Mouse (Mus musculus) embryonic facial prominence, embryonic 15.5 days (tissue): ENCODE measurements at regions not wholly inside any gene's neighbourhood (a gene's known extent, or its start where the extent isn't known, plus 50 kb on each side); places are given as distances from the start of the nearest gene placed in this dataset.
A peak's percentile ranks its signal among the peaks of the same experiment; 100 is the strongest.

ENCODE experiments used
- ATAC-seq: fragments of 200-750 bp; cut with Nextera tagmentation; 2 replicates; pipeline ENCODE4 v1.8.0; 2017; ENCODE audit warnings: low read depth, moderate TSS enrichment; ENCODE audit not compliant: insufficient number of reproducible peaks, low FRiP score, low TSS enrichment
- H3K27ac ChIP-seq: fragments of 300-500 bp; sonication (generic); replicated peaks from 2 replicates; pipeline ENCODE4 v1.5.1; 2015; ENCODE audit warnings: mild to moderate bottlenecking, inconsistent platforms
- H3K27me3 ChIP-seq: fragments of 300-500 bp; sonication (generic); 2 replicates; pipeline ENCODE4 v1.6.1; 2015; ENCODE audit warnings: inconsistent platforms
- H3K36me3 ChIP-seq: fragments of 300-500 bp; sonication (generic); 2 replicates; pipeline ENCODE4 v1.6.1; 2015; ENCODE audit warnings: mild to moderate bottlenecking, inconsistent platforms
- H3K4me1 ChIP-seq: fragments of 300-500 bp; sonication (generic); 2 replicates; pipeline ENCODE4 v1.6.1; 2015; ENCODE audit warnings: inconsistent platforms
- H3K4me2 ChIP-seq: fragments of 300-500 bp; sonication (generic); replicated peaks from 2 replicates; pipeline ENCODE4 v1.6.1; 2015; ENCODE audit warnings: mild to moderate bottlenecking, inconsistent platforms
- H3K4me3 ChIP-seq: fragments of 300-500 bp; sonication (generic); replicated peaks from 2 replicates; pipeline ENCODE4 v1.5.1; 2015; ENCODE audit warnings: mild to moderate bottlenecking, inconsistent platforms
- H3K9ac ChIP-seq: fragments of 300-500 bp; sonication (generic); 2 replicates; pipeline ENCODE4 v1.6.1; 2015; ENCODE audit warnings: inconsistent platforms
- H3K9me3 ChIP-seq: fragments of 300-500 bp; sonication (generic); replicated peaks from 2 replicates; pipeline ENCODE4 v1.6.1; 2016; ENCODE audit warnings: inconsistent platforms
- WGBS: fragments of 180-500 bp; shearing (Covaris S2); methylation state at CpG from one replicate; pipeline ENCODE4 v1.1.7; 2015; 5-methylcytosine and 5-hydroxymethylcytosine counted together

DNA sequence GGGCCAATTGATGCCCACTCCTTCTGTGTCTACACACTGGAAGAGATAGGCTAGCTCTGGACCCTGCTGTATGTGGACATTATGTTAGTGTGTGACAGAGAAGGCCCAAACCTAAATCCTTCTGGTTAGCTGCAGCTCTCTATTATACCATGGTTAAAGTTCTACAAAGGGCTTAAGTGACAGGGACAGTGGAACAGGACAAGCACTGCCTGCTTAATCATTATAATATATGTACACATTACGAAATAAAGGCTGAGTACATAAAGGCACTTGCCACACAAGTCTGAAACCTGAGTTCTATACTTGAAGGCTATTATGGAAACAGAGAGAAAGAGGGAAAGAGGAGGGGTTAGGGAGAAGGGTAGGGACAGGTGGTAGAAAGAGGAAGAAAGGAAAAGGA lies 55.2 kb downstream of the Rdh14 start:
- no peak for ATAC-seq
- no peak overlapping the region for H3K4me2 ChIP-seq
- WGBS: 86% methylated on average over 1 of the region's 1 CpGs

DNA sequence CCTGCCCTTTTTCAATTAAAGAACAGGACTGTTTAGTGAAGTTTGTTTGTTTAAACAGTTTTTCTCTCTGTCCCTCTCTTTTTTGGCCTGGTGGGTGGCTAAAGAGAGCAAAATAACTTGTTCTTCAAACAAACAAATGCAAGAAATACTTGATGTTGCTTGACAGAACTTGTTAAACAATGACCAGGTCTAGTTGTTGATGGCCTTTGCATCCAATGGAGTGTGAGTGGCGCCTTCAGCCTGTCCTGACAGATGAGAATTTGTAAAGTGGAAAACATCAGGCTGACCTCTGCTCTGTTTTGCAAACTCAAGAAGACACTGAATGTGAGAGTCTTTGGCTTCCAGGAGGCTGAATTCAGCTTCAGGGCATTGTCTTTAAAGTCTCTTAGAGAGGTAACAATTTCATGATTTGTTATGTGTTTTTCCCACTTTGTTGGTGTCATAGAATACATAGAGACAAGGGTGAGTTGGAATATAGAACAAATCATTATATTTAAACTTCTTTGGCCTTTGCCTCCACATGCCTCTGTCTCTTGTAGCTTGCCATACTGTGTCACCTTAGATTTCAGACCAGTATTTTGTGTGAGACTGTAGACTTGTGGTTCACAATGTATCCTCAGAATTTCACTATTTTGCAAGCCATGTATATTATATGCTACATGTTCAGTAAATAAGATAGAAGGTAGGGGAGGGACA lies 67.5 kb downstream of the Rdh14 start:
- ATAC-seq: no peak
- no peak overlapping the region for H3K27ac ChIP-seq
- 87% methylated on average over 1 of the region's 1 CpGs for WGBS
- no peak overlapping the region for H3K4me3 ChIP-seq
- H3K4me2 ChIP-seq: no peak overlapping the region
- H3K36me3 ChIP-seq: no peaks in the 10 kb centered on the region
- H3K9me3 ChIP-seq: no peaks in the 10 kb centered on the region
- H3K9ac ChIP-seq: no peak overlapping the region
- H3K27me3 ChIP-seq: no peaks in the 10 kb centered on the region
- peaks cover 11% of the 10 kb centered on the region for H3K4me1 ChIP-seq

More for the DNA sequence above, 55.2 kb downstream of the Rdh14 start:
- Histone ChIP-seq H3K4me3 (no peak overlapping the region), H3K27ac (no peak overlapping the region), H3K9me3 (no peaks in the 10 kb centered on the region), H3K9ac (no peak overlapping the region), H3K4me1 (no peaks in the 10 kb centered on the region), H3K27me3 (no peaks in the 10 kb centered on the region), H3K36me3 (no peaks in the 10 kb centered on the region)

DNA sequence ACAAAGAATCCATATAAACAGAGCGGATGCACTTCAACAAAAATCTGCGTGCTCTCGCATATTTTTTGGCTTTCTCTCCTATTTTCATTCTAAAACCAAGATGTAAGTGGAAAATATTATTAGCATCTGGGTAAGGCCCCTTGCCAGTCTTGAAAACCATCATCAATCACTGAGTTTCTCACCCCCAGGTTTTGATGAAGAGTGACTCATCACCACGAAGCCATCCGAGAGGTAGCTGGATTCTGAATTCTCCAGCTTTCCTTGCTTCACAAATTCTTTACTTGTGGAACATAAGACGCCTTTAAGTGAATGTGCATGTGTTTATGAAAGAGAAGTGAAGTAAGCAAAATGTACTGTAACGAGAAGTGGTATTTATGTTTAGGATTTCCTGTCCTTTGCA lies 71.2 kb downstream of the Rdh14 start:
- Histone ChIP-seq H3K27ac (peak overlapping the region; percentile 80), H3K4me2 (no peak overlapping the region), H3K9ac (no peak overlapping the region), H3K36me3 (no peaks in the 10 kb centered on the region), H3K27me3 (no peaks in the 10 kb centered on the region), H3K4me3 (no peak overlapping the region), H3K4me1 (peaks cover 11% of the 10 kb centered on the region), H3K9me3 (no peaks in the 10 kb centered on the region)
- 45% methylated on average over 7 of the region's 7 CpGs for WGBS
- no peak for ATAC-seq

DNA sequence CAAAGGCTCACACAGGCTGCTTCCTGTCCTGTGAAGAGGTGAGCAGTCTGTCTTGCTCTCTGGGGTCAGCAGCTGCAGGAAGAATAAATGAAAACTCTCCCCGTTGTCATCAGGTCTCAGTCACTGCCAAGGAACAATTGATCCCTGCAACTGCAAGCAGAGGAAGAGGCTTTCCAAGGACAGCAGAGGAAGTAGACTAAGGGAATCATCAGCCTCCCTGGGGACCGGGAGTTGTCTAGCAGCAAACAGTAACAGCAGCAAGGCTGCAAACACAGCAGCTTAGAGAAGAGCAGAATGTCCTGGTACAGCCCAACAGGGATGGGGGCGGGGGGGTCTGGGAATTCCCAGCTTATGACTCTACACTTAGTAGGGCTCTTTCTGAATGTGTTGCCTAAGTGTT lies 72.4 kb downstream of the Rdh14 start:
- Histone ChIP-seq H3K27me3 (no peaks in the 10 kb centered on the region), H3K4me2 (no peak overlapping the region), H3K4me1 (peaks cover 11% of the 10 kb centered on the region), H3K9me3 (no peaks in the 10 kb centered on the region), H3K36me3 (no peaks in the 10 kb centered on the region), H3K4me3 (no peak overlapping the region), H3K27ac (peak overlapping the region; percentile 79), H3K9ac (no peak overlapping the region)
- WGBS: 52% methylated on average over 3 of the region's 3 CpGs
- no peak for ATAC-seq

DNA sequence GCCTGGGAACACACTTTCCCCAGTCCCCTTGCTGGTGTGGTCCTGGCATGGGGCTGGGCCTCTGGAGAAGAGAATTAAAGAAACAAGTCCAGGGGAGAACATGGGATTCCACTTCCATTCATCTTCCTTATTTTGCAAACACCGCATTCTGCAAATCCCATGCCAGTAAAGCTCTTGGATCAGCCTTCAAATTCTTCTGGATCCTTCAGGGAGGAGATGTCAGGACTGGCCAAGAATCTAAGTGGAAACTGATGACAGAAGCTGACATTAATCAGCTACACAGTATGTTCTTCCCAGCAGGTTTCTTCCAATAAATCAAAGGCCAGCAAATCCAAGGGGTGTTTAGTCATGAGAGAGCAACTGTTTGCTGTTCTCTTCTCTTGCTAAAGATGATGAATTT lies 83.4 kb downstream of the Rdh14 start:
- H3K9me3 ChIP-seq: no peaks in the 10 kb centered on the region
- H3K4me1 ChIP-seq: 0 out of 2 replicates have a peak, but pooled peaks cover 3% of the 10 kb centered on the region
- H3K27ac ChIP-seq: no peak overlapping the region
- H3K36me3 ChIP-seq: no peaks in the 10 kb centered on the region
- H3K27me3 ChIP-seq: no peaks in the 10 kb centered on the region
- no peak overlapping the region for H3K9ac ChIP-seq
- no peak overlapping the region for H3K4me3 ChIP-seq
- ATAC-seq: no peak
- no peak overlapping the region for H3K4me2 ChIP-seq
- 42% methylated on average over 1 of the region's 1 CpGs for WGBS

DNA sequence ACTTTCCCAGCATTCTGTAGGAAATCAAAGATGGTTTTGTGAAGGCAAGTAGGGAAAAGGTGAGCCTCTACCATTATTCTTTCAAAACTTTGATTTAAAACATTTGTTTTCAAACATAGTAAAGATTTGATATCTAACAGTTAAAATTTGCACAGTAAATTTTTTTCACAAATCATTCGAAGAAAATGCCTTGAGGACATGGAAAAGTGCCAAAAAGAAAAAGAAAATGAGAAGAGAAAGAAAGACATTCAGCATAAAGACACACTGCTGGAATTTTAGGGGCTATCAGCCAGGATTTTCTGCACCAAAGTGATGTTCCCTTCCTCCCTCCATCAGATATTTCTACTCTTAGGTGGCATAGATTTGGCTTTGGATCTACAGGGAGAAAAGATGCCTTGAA lies 90.2 kb downstream of the Rdh14 start:
- no peaks in the 10 kb centered on the region for H3K9me3 ChIP-seq
- H3K27me3 ChIP-seq: no peaks in the 10 kb centered on the region
- no peak overlapping the region for H3K27ac ChIP-seq
- H3K4me1 ChIP-seq: no peaks in the 10 kb centered on the region
- no peaks in the 10 kb centered on the region for H3K36me3 ChIP-seq
- 7% methylated on average over 1 of the region's 1 CpGs for WGBS
- no peak overlapping the region for H3K4me2 ChIP-seq
- ATAC-seq: no peak
- no peak overlapping the region for H3K4me3 ChIP-seq
- no peak overlapping the region for H3K9ac ChIP-seq

DNA sequence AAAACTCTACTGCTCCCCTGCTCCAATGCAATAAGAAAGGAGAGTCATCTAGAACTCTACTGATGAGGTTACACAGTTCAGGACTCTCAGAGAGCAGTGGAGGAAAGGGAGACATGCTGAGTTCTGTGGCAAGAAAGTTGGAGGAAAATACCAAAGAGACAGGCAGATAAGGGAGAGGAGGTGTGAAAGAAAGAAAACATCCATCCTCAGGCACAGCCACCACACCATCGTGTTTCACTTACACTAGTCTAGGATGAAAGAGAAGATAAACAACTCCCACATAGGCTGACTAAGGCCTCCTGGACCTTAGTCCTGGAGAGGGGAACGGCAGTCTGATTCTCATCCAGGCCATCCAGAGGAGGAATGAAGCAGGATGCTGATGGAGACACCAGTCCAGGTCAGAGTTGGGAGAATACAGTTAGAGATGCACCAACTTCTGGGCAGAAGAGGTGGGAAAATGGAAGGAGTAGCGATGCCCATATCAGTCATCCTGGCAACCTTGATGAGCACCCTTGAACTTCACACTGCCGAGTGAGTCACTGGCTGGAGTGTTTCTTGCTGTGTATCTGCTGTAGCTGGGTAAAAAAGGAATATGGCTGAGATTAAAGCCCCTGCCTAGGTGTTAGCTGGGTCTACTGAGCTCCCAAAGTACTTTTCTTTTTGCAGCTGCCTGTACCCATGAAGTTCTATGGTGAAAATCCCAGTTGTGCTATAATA lies 91.9 kb downstream of the Rdh14 start:
- no peaks in the 10 kb centered on the region for H3K9me3 ChIP-seq
- H3K27me3 ChIP-seq: no peaks in the 10 kb centered on the region
- no peaks in the 10 kb centered on the region for H3K4me1 ChIP-seq
- no peaks in the 10 kb centered on the region for H3K36me3 ChIP-seq
- no peak overlapping the region for H3K4me3 ChIP-seq
- H3K9ac ChIP-seq: no peak overlapping the region
- no peak overlapping the region for H3K4me2 ChIP-seq
- WGBS: 77% methylated on average over 4 of the region's 4 CpGs
- ATAC-seq: no peak
- H3K27ac ChIP-seq: no peak overlapping the region

DNA sequence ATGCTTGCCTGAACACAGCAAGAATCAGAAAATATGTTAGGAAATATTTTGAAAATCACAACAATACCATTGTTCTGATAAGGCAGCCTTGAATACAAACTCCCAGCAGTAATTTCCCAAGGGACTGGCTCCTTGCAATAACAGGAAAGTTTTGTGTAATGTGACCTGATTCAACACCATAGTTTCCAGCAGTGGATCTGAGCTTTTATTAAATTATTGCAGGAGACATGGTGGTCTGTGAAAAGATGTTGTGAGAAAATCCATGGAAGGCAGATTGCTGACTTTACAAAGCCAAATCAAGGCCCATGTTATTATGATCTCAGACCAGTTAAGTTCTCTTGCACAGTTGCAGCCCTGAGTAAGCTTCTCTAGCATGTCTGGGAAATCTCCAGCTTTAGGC lies 116.1 kb downstream of the Rdh14 start:
- no peak for ATAC-seq
- no peak overlapping the region for H3K27ac ChIP-seq
- H3K4me2 ChIP-seq: no peak overlapping the region
- no peaks in the 10 kb centered on the region for H3K9me3 ChIP-seq
- no peaks in the 10 kb centered on the region for H3K4me1 ChIP-seq
- H3K4me3 ChIP-seq: no peak overlapping the region
- no peaks in the 10 kb centered on the region for H3K27me3 ChIP-seq
- no peak overlapping the region for H3K9ac ChIP-seq
- H3K36me3 ChIP-seq: no peaks in the 10 kb centered on the region

DNA sequence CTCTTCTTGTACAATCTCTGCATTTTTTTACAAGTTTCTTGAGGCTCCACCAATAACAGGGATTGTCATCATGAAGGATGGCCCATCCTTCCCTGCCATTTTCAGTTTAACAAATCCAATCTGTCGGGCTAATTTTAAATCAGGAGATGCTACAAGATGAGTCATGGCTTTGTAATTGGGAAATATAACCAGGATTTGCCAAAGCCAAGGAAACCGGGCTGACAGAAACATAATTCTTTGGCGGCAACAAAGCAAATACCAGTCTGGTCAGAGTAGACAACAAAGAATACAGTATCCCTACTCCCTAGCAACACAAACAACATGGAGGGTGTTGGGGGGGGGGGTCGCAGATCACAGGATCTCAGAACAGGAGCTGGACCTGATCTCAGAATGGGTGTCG lies 123.0 kb downstream of the Rdh14 start:
- no peak overlapping the region for H3K27ac ChIP-seq
- H3K27me3 ChIP-seq: no peaks in the 10 kb centered on the region
- H3K9ac ChIP-seq: no peak overlapping the region
- H3K4me1 ChIP-seq: no peaks in the 10 kb centered on the region
- H3K4me2 ChIP-seq: no peak overlapping the region
- H3K36me3 ChIP-seq: no peaks in the 10 kb centered on the region
- 66% methylated on average over 5 of the region's 5 CpGs for WGBS
- no peak for ATAC-seq
- no peak overlapping the region for H3K4me3 ChIP-seq
- no peaks in the 10 kb centered on the region for H3K9me3 ChIP-seq

DNA sequence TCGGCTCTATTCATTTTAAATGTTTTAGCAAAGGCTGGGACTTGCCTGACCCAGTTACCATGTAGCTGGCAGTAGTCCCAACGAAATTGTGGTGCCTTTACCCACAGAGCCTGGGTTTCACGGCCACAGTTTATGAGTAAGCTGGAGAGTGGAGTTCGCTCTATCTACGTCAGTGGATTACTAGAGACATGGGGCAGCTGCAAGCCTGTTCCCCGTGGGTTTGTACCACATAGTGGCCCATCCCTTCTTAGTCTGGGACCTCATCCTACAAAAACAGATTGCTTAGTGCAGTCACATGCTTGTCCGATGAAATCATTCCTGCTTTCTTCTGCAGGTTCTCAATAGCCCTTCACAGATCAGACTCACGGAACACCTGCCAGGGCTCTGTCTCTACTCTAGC lies 123.7 kb downstream of the Rdh14 start:
- Histone ChIP-seq H3K4me2 (no peak overlapping the region), H3K4me3 (no peak overlapping the region), H3K36me3 (no peaks in the 10 kb centered on the region), H3K27me3 (no peaks in the 10 kb centered on the region), H3K27ac (no peak overlapping the region), H3K4me1 (no peaks in the 10 kb centered on the region), H3K9ac (no peak overlapping the region), H3K9me3 (no peaks in the 10 kb centered on the region)
- peak; percentile 81 for ATAC-seq
- 73% methylated on average over 8 of the region's 8 CpGs for WGBS

DNA sequence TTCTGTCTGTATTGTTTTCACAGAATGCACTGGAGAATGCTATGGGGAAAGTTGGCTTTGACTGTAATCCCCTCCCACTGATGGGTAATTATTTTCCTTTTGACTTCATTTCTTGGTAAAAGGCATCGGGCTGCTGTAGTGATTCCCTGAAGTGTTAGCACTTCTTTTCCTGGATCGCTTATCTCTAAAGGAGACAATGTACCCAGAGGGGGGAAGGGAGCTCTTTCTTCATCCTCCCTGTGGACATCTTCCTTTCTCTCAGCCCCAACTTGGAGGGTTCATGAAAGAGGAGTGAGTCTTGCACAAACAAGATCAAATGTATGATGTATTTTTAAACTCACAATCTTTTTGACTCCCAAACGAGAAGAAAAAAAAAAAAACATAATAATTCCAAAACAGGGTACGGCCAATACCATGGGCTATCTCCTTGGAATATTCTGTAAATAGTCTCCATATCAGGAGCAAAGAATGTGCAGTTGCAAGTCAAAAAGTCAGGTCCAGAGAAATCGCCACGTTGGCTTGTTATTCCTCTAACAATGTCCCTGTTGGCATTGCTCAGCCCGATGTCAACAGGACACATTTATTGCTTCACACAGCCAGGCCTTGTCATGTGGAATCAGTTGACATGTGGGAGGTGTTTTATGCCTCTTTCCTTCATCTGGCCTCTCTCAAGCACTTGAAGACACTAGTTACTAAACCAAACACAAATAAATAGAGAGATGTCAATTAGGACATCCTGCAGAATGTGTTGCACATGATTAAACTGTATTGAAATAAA lies 134.1 kb downstream of the Rdh14 start:
- 63% methylated on average over 7 of the region's 7 CpGs for WGBS
- no peaks in the 10 kb centered on the region for H3K36me3 ChIP-seq
- no peak overlapping the region for H3K27ac ChIP-seq
- no peaks in the 10 kb centered on the region for H3K9me3 ChIP-seq
- no peak overlapping the region for H3K4me3 ChIP-seq
- no peaks in the 10 kb centered on the region for H3K27me3 ChIP-seq
- no peak overlapping the region for H3K9ac ChIP-seq
- no peak overlapping the region for H3K4me2 ChIP-seq
- no peak for ATAC-seq
- no peaks in the 10 kb centered on the region for H3K4me1 ChIP-seq
